Mouse (Mus musculus) myocyte (in vitro differentiated cells): ENCODE data around the gene Ccdc85b. TPM values are rescaled to one million over a fixed set of nuclear protein-coding genes. Genes with fewer than 3 reads are reported as not detected.
"Not testable (repeated sequence)": the region's sequence is repeated elsewhere in the genome, so short reads cannot be mapped to it uniquely, and the experiment has no call there.

Experiments used
- H3K27me3 ChIP-seq: one replicate; pipeline ENCODE4 v1.6.1; 2011; ENCODE audit not compliant: control insufficient read depth, insufficient read depth, insufficient read length
- H3K36me3 ChIP-seq: one replicate; pipeline ENCODE4 v1.6.1; 2011; ENCODE audit not compliant: control insufficient read depth, insufficient read depth
- H3K4me2 ChIP-seq: one replicate; pipeline ENCODE4 v1.6.1; 2011; ENCODE audit warnings: low read depth, control low read depth
- H3K4me3 ChIP-seq: one replicate; pipeline ENCODE4 v1.5.1; 2011; ENCODE audit warnings: mild to moderate bottlenecking, control low read depth, moderate library complexity
- H3K79me2 ChIP-seq: one replicate; pipeline ENCODE4 v1.6.1; 2011; ENCODE audit not compliant: control insufficient read depth, insufficient read depth
- H3ac ChIP-seq: one replicate; pipeline ENCODE4 v1.6.1; 2011; ENCODE audit not compliant: control insufficient read depth, insufficient read length
- CEBPB ChIP-seq: IDR thresholded peaks from 2 replicates; pipeline ENCODE4 v1.6.1; 2011; ENCODE audit warnings: mild to moderate bottlenecking, moderate library complexity; ENCODE audit not compliant: poor library complexity, insufficient read depth, severe bottlenecking
- E2F4 ChIP-seq: IDR thresholded peaks from one replicate; pipeline ENCODE4 v1.6.1; 2011; ENCODE audit warnings: mild to moderate bottlenecking, control low read depth, moderate library complexity; ENCODE audit not compliant: insufficient read depth
- MAX ChIP-seq: IDR thresholded peaks from one replicate; pipeline ENCODE4 v1.6.1; 2011; ENCODE audit warnings: low read depth, mild to moderate bottlenecking, control low read depth
- MYOD1 ChIP-seq, 3 experiments: IDR thresholded peaks; one replicate each; pipeline ENCODE4 v1.6.1; 2011; ENCODE audit warnings: control low read depth in 2 of 3, low read depth in 2 of 3, mild to moderate bottlenecking in 2 of 3, moderate library complexity in 1 of 3; ENCODE audit not compliant: insufficient read length in 2 of 3, control insufficient read depth in 1 of 3
- MYOG ChIP-seq, 3 experiments: IDR thresholded peaks; one replicate each; pipeline ENCODE4 v1.6.1; 2011; ENCODE audit warnings: control low read depth in 2 of 3, low read depth in 2 of 3, mild to moderate bottlenecking in 2 of 3; ENCODE audit not compliant: insufficient read length in 2 of 3, control insufficient read depth in 1 of 3, insufficient read depth in 1 of 3
- POLR2A ChIP-seq: IDR thresholded peaks from one replicate; pipeline ENCODE4 v1.6.1; 2011; ENCODE audit warnings: low read depth, mild to moderate bottlenecking, control low read depth, moderate library complexity; ENCODE audit not compliant: insufficient read length
- POLR2AphosphoS2 ChIP-seq: IDR thresholded peaks from one replicate; pipeline ENCODE4 v1.6.1; 2011; ENCODE audit warnings: low read depth, control low read depth; ENCODE audit not compliant: insufficient read length
- REST ChIP-seq: IDR thresholded peaks from one replicate; pipeline ENCODE4 v1.6.1; 2011; ENCODE audit warnings: mild to moderate bottlenecking, control low read depth, moderate library complexity; ENCODE audit not compliant: insufficient read depth, insufficient read length
- SRF ChIP-seq: IDR thresholded peaks from one replicate; pipeline ENCODE4 v1.6.1; 2011; ENCODE audit warnings: low read depth; ENCODE audit not compliant: control insufficient read depth, insufficient read length
- TCF12 ChIP-seq: IDR thresholded peaks from one replicate; pipeline ENCODE4 v1.6.1; 2011; ENCODE audit warnings: mild to moderate bottlenecking, control low read depth; ENCODE audit not compliant: poor library complexity, insufficient read depth, severe bottlenecking
- TCF3 ChIP-seq: IDR thresholded peaks from one replicate; pipeline ENCODE4 v1.6.1; 2011; ENCODE audit warnings: low read depth, control low read depth; ENCODE audit not compliant: insufficient read length
- USF1 ChIP-seq: IDR thresholded peaks from one replicate; pipeline ENCODE4 v1.6.1; 2011; ENCODE audit warnings: low read depth, mild to moderate bottlenecking, control low read depth, moderate library complexity
- polyA plus RNA-seq: library from polyadenylated mRNA; unstranded; fragments of >200 nt; fragmentation: generic; extraction: Trizol; gene quantifications from one replicate; pipeline ENCODE4 v1.2.1, GENCODE M21; 2012; ENCODE audit warnings: missing spikeins

Ccdc85b gene
- polyA plus RNA-seq, 1 experiment: 10.7 TPM

DNA sequence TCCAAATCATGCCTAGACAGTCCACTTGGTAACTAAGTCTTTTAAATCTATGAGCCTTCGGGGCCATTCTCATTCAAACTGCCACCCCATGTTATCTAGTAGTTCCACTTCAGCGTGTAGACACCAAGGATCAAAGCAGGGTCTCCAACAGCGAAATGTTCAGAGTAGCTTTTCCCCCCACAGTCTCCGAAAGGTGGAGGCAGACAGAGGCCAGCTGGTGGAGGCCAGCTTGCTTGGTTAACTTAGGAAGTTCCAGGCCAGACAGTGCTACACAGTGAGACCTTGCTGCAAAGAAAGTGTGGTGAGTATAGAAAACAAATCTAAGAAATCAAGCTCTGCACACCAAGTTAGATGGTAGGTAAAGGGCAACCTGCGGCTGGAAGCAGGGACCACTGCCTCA, 47.1 kb downstream of the Ccdc85b start:
- no peak overlapping the region for H3K4me3 ChIP-seq
- no peak overlapping the region for H3K4me2 ChIP-seq
- TF ChIP-seq TCF3 (no peak), USF1 (no peak), REST (no peak)
- H3ac ChIP-seq: no peak overlapping the region
- no peaks in the 10 kb centered on the region for H3K36me3 ChIP-seq
- no peaks in the 10 kb centered on the region for H3K27me3 ChIP-seq
- no peaks in the 10 kb centered on the region for H3K79me2 ChIP-seq

DNA sequence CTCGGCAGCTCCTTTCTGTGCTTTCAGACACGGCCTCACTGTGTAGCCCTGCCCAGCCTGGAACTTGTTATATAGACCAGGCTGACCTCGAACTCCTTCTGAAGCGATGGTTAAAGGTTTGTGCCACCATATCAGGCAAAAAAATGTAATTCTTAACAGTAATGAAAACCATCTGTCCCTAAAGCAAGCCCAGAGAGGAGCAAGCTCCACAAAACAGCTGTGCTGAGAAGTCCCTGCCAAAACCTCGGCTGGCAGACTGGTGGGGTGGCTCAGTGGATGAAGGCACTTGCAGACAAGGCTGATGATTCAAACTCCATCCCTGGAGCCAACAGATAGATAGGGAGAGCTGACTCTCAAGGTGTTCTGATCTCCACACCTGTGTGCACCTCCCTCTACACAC, 48.6 kb downstream of the Ccdc85b start:
- no peaks in the 10 kb centered on the region for H3K27me3 ChIP-seq
- H3K4me2 ChIP-seq: no peak overlapping the region
- H3K79me2 ChIP-seq: no peaks in the 10 kb centered on the region
- H3K4me3 ChIP-seq: no peak overlapping the region
- H3K36me3 ChIP-seq: no peaks in the 10 kb centered on the region
- no peak overlapping the region for H3ac ChIP-seq
- TF ChIP-seq MYOG (IDR thresholded peaks at IDR 0.05; ENCODE audit: control insufficient read depth in 1 of 3, insufficient read depth in 1 of 3, insufficient read length in 2 of 3, low read depth in 2 of 3): no peak
- TF ChIP-seq MYOD1 (IDR thresholded peaks at IDR 0.05; ENCODE audit: control insufficient read depth in 1 of 3, insufficient read length in 2 of 3, low read depth in 2 of 3): no peak
- TF ChIP-seq E2F4: no peak
- TF ChIP-seq SRF: no peak
- TF ChIP-seq CEBPB: no peak
- no peak for TF ChIP-seq TCF12
- TF ChIP-seq REST: no peak
- no peak for TF ChIP-seq POLR2AphosphoS2
- TF ChIP-seq USF1: no peak
- no peak for TF ChIP-seq MAX
- no peak for TF ChIP-seq TCF3
- no peak for TF ChIP-seq POLR2A

DNA sequence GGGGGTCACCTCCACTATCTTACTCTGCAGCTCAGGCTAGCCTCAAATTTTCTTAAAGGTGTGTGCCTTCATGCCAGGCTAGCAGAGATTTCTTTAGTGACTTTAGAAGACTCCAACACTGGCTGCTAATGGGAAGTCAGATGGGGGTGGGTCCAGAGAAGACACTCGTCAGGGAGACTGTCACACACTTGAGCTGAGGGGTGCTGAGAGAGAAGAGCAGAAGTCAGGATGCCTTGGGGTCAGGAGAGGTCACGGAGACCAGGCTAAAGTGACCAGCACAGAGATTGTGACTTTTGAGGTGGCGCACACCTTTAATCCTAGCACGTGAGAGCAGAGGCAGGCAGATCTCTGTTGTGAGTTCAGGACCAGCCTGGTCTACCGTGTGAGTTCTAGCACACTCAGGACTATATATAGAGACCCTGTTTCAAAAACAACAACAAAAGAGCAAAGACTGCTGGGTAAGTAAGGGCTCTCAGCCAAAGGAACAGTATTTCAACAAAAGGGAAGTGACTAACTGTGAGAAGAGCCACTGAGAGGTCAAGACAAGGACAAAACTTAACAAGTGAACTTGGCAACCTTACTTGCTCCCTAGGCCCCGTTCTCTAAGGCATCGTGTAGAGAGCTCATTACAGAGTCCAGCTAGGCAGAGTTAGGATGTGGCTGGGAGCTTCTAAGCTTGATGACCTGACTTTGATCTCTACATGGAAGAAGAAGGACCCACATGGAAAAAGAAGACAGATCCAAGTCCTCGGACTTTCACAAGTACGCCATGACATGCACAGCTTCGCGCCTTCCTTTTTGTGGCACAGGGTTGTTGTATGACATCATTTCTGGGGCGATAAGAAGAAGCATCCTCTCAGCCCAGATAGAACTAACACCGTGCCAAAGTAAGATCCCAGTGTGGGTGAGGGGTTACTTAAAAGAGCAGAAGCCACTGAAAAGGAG, 49.4 kb downstream of the Ccdc85b start:
- no peak overlapping the region for H3ac ChIP-seq
- no peaks in the 10 kb centered on the region for H3K36me3 ChIP-seq
- H3K27me3 ChIP-seq: no peaks in the 10 kb centered on the region
- no peaks in the 10 kb centered on the region for H3K79me2 ChIP-seq
- TF ChIP-seq POLR2AphosphoS2 (no peak), MYOD1 (IDR thresholded peaks at IDR 0.05; ENCODE audit: control insufficient read depth in 1 of 3, insufficient read length in 2 of 3, low read depth in 2 of 3) (no peak), TCF12 (no peak), SRF (no peak), CEBPB (no peak), TCF3 (no peak), MYOG (IDR thresholded peaks at IDR 0.05; ENCODE audit: control insufficient read depth in 1 of 3, insufficient read depth in 1 of 3, insufficient read length in 2 of 3, low read depth in 2 of 3) (no peak), E2F4 (no peak), USF1 (no peak), POLR2A (no peak)
- no peak overlapping the region for H3K4me2 ChIP-seq
- H3K4me3 ChIP-seq: no peak overlapping the region

GRCm38 (mm10) chr19:5407133-5407532, 50.6 kb downstream of the Ccdc85b start:
- H3K4me2 ChIP-seq: no peak overlapping the region
- H3ac ChIP-seq: no peak overlapping the region
- no peaks in the 10 kb centered on the region for H3K27me3 ChIP-seq
- no peak overlapping the region for H3K4me3 ChIP-seq
- H3K36me3 ChIP-seq: no peaks in the 10 kb centered on the region
- H3K79me2 ChIP-seq: no peaks in the 10 kb centered on the region
- no peak for TF ChIP-seq REST

- H3ac ChIP-seq, H3K4me2 ChIP-seq, H3K79me2 ChIP-seq, H3K4me3 ChIP-seq, H3K27me3 ChIP-seq, H3K36me3 ChIP-seq: not testable (repeated sequence)
Observed at GRCm38 (mm10) chr19:5406531-5407126, 51.1 kb downstream of the Ccdc85b start.
